17 mouse cellular contexts compared by ENCODE assay signal in the genomic region with DNA sequence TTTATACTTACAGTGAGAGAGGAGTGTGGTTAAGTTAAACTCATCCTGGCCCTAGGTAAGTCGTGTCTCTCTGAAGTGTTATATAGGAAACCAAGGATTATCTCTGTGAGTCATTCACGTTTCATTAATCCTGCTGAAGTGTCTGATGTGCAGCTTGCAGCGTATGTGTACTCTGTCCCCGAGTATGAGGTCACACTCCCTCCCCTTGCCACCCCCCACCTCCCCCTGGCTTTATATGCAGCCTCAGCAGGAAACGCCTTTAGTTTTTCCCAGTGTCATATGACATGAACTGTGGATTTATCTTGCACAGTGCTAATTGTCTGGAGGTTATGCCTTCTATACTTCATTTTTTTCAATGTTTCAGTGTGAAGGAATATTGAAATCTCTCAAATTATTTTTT.
"Had no signal": no experiment of that assay in that cellular context is flagged by ENCODE, and none has a peak within 500 bp of the region (broad histone marks: within the 10 kb centered on the region; RNA-seq: fewer than 3 reads in every experiment).

No protein-coding gene starts in this region.

- DNase-seq: kidney, adult 18-20 months; kidney, postnatal 25 days; layer of hippocampus, postnatal 36 days; liver, embryonic 13.5 days; lung, adult 2 months; lung, postnatal 14 days; lung, postnatal 4 days; right cerebral cortex, adult 18-20 months; right cerebral cortex, postnatal 14 days; spleen, adult 18-20 months; thymus, postnatal 25 days had no signal

- H3K4me1 ChIP-seq: liver, embryonic 13.5 days; midbrain, embryonic 12.5 days; midbrain, embryonic 15.5 days; neural tube, embryonic 13.5 days; stomach, embryonic 15.5 days had no signal

- H3K4me3 ChIP-seq: left cerebral cortex, adult 2 months; liver, embryonic 13.5 days; midbrain, embryonic 12.5 days; midbrain, embryonic 15.5 days; myocyte; neural tube, embryonic 13.5 days; stomach, embryonic 15.5 days had no signal

- H3K27me3 ChIP-seq: liver, embryonic 13.5 days; midbrain, embryonic 12.5 days; midbrain, embryonic 15.5 days; neural tube, embryonic 13.5 days; stomach, embryonic 15.5 days had no signal

- ATAC-seq: midbrain, embryonic 15.5 days had no signal

- H3K27ac ChIP-seq: left cerebral cortex, adult 2 months; liver, embryonic 13.5 days; midbrain, embryonic 12.5 days; midbrain, embryonic 15.5 days; neural tube, embryonic 13.5 days; stomach, embryonic 15.5 days had no signal

- H3K9me3 ChIP-seq: liver, embryonic 13.5 days; midbrain, embryonic 12.5 days; midbrain, embryonic 15.5 days; neural tube, embryonic 13.5 days; stomach, embryonic 15.5 days had no signal

- H3K9ac ChIP-seq: liver, embryonic 13.5 days; midbrain, embryonic 12.5 days; midbrain, embryonic 15.5 days; neural tube, embryonic 13.5 days; stomach, embryonic 15.5 days had no signal

- H3K36me3 ChIP-seq: liver, embryonic 13.5 days; midbrain, embryonic 12.5 days; midbrain, embryonic 15.5 days; neural tube, embryonic 13.5 days; stomach, embryonic 15.5 days had no signal

- H3K4me2 ChIP-seq: liver, embryonic 13.5 days; midbrain, embryonic 12.5 days; midbrain, embryonic 15.5 days; neural tube, embryonic 13.5 days; stomach, embryonic 15.5 days had no signal
